Mouse (Mus musculus) thymus, postnatal 10 days (tissue): ENCODE results near the gene Trp53.
"Not testable (repeated sequence)": the region's sequence is repeated elsewhere in the genome, so short reads cannot be mapped to it uniquely, and the experiment has no call there.

Experiments used
- DNase-seq, 2 experiments: peaks; one replicate each; pipeline ENCODE4 v3.0.0; 2021; ENCODE audit warnings: low spot score in 2 of 2

The Trp53 gene

DNA sequence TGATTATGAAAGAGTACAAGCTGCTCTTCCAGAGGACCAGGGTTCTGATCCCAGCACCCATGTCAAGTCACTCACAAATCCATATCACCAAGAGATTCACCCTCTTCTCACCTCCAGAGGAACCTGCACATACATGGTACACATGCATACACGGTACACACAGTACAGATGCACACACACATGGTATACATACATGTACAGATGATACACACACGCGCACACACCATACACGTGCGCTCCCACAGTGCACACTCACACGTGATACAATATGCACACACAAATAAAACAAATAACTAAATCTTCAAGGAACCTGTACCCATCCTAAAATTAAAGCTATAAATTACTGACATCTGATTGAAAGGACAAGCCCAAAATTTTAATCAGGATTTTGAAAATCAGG, 14.7 kb downstream of the Trp53 start:
- no peak for DNase-seq

DNA sequence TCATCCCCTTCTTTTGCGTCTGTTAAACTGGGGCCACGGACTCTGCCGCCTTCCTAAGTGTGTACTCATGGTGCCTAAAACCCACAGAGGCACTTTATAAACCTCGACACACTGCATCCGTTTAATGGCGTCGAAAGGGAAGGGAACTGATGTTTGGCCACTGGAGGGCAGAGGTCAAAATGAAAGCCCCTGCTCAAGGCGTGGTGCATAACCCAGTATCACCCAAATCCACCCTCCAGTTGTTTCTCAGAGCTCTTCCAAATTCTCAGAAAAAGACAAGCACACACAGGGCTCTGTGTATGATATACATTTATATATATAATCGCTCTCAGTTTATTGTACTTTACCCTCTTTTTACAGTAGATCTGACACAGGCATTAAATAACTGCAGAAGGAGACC, 19.3 kb downstream of the Trp53 start:
- DNase-seq = no peak

DNA sequence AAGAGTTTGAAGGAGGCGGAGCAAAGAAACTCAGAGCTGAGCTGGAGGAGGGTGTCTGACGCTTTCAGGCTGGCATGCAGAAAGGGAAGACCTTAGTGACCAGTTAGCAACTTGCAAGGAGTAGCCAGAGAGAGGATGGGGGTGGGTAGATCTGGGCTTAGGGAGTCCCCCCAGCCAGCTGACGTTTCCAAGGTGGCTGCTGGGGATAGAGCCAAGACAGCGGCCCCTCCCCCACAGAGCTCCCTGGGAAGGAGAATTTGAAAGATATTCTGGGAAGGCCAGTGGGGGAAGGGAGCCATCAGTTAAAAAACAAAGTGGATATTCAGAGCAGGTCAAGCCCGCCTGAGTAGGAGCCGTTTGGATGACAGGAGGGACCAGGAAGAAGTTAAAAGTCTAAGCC, 19.9 kb downstream of the Trp53 start:
- DNase-seq = no peak

DNA sequence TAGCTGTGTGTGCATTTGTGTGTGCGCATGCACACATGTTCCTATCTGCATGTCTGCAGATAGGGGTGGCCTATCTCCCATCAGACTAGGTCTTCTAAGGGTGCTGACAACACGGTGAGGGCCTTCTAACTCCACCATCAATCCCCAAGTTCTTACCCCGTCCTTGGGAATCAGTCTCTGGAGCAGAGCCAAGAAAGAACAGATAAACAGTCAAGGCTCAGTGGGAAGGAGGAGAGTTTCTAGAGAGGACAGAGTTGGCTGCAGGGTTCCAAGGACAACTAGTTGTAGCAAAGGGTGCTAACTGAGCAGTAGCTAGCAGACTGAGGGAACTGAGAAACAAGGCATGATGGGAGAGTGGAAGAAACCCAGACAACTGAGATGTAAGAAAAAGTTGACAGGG, 21.6 kb downstream of the Trp53 start:
- no peak for DNase-seq

DNA sequence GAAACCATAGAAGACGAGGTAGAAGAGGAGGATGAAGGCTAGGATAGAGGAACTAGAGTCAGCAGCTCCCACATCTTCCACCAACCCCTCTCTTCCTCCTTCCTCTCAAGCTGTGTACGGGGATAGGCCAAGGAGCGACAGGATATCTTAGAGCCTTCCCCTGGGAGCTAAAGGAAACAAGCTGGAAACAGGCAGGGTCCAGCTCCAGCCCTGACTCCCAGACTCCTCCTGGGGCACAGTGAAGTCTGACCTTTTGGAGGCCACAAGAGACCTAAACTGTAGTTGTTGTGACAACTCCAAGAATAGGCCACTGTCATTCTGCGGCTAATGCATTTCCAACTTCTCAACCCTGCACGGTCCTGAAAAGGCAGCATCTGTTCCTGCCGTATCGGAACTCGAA, 23.4 kb downstream of the Trp53 start:
- DNase-seq = no peak

DNA sequence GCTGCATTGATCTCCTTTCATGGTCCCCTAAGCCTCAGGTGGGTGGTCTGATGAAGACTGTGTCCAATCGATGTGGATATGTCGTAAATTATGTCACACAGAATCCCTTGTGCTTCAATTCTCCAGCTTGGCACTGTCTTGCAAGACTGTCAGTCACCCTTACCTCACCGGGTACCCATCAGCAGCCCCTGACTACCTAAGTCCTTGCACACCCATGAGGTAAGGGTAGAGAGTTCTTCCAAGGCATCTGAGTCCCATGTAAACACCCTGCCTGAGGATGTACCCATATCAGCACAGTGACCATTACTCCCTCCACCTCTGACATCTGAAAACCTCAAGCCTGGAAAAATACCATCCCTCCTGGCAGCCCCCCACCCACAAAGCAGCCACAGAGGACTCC, 24.2 kb downstream of the Trp53 start:
- no peak for DNase-seq

DNA sequence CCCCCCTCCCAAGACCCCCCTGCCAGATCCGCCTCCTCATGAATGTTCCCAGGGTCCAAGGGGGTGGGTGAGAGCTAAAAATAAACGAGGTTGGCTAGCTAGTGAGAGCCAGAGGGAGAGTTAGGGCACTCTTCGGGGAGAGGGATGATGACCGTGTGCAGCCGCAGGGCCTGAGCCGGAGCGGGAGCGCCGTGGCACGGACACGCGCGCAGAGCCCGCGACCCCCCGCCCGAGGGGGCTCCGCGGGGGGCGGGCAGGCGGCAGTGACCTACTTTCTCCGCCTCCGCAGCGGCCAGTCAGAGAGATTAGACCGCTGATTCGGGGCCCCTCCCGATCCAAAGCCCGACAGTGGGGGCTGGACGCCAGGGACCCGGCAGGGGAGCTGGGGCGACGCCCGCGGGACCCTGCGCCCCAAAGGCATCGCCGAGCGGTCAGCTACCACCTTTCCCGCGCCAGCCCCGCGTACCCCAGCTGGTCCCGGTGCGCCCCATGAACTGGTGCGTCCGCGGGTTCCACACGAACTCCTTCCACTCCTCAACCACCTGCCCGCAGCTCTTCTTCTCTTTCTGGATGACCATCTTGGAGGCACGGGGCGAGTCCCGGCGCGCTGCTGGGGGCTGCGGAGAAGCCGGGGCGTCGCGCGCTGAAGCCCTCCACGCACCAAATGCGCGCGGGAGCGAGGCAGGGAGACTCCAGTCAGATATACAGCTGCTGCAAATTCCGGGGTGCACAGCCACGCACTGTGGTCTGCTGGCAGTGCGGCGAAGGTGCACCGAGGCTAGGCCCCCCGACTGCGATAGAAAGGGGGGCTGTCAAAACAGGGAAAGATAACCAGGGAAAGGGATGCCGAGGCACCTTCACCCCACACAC, 24.9 kb downstream of the Trp53 start:
- DNase-seq = peak; percentile 8 to 22

DNA sequence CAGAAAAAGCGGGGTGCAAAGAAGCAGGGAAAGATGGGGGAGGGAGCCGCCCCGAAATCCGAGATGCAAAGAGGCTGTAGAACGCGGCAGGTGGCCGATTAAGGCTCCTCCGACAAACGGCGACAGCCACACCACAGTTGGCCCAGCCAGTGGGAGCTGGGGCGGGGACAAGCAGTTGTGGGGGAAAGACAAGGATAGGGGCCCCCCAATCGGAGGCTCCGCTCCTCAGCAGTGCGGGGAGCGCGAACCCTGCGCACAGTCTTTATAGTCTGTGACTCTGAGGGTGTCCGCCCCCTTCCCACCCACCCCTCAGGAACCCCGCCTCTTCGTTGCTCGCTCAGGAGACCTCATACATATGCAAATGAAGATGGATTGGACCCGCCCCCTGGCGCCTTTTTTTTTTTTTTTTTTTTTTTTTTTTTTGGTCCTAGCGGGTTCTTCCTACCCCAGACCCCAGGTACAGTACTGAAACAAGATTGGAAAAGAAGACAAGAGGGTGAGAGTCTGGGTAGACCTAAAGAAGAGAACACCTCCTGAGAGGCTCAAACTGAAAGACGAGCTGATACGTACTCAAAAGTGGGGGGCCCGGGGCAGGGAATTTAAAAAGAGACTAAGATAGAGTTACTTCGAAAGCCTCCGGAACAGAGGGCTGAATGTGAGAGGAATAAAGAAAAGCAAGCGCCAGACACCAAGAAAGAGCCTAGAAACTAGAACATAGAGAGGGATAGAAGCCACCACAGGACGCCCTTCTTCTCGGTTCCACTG, 25.7 kb downstream of the Trp53 start, which contains the start of gene Atp1b2:
Gene Atp1b2 (minus strand): TSS at position 217 of the 765 bp plus-strand sequence.
- peak; percentile 75 to 81 for DNase-seq

DNA sequence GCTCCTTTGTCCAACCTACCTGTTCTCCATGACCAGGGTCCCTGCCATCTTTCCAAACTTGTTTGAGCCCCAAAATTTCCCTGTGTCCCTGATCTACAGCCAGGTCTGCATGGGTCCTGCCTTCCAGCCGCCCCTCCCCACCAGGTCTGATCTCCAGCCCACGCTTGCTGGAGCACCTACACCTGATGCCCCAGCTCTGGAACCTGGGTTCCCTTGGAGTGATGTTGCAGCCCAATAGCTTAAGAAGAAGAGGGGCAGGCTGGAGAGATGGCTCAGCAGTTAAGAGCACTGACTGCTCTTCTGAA, 26.3 kb downstream of the Trp53 start:
- no peak for DNase-seq

DNA sequence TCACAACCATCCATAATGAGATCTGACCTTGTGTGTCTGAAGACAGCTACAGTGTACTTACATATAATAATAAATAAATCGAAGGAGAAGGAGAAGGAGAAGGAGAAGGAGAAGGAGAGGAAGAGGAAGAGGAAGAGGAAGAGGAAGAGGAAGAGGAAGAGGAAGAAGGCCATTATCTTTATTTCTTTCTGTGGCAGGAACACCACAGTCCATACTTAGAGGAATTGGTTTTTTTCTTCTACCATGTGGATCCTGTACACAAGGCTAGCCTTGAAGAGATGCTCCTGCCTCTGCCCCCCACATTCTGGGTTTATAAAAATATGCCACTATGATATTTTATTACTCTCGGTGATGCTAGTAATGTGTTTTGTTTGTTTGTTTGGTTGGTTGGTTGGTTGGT, 26.7 kb downstream of the Trp53 start:
- no peak for DNase-seq

DNA sequence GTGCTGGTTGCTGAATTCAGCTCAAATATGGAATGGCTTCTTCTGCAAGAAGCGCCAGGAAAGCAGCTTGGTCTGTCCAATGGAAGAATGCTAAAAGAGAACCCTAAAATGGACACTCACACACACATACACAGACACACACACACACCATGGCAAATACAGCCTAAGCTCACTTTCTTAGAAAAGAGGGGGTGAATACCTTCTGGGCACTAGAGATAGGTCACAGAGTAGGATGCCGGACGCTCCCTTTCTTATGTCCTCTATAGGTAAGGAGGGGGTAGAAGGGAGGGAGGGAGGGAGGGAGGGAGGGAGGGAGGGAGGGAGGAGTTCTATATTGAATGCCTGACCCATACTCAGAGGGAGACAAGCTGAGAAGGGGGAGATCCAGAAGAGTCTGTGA, 28.4 kb downstream of the Trp53 start:
- DNase-seq = no peak

DNA sequence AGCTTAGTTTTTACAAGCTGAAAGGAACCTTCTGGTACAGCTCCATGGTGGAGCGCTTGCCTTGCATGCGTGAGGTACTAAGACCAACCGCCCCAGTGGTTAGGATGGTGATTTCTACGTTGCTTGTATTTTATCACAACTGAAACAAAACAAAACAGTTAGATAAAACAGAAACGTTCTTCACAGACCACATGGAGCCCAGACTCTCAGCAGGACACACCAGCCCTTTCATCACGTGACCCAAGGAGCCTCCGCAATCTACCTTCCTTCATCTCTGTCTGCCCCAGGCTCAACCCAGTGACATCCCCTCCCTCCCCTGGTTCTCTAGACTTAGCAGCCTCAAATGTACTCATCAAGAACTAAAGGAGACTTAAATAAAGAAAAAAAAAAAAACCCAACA, 29.3 kb downstream of the Trp53 start:
- no peak for DNase-seq

DNA sequence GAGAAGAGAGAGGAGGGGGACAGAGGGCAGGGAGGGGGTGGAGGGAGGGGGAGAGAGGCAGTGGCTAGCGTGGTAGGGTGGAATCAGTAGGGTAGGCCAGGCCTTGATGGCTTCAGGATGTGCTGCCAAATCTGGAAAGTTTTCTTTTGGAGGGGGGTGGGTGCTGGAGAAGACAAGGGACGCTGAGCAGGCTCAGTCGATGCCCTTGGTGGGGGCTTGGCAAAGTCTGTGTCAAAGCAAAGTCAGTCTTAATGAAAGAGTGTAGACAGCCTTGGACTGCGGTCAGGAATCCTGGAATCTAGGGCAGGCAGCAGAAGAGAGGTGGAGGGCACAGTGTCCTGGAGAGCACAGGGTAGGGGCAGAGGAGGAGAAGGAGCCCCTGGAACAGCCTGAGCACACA, 30.7 kb downstream of the Trp53 start:
- no peak for DNase-seq

DNA sequence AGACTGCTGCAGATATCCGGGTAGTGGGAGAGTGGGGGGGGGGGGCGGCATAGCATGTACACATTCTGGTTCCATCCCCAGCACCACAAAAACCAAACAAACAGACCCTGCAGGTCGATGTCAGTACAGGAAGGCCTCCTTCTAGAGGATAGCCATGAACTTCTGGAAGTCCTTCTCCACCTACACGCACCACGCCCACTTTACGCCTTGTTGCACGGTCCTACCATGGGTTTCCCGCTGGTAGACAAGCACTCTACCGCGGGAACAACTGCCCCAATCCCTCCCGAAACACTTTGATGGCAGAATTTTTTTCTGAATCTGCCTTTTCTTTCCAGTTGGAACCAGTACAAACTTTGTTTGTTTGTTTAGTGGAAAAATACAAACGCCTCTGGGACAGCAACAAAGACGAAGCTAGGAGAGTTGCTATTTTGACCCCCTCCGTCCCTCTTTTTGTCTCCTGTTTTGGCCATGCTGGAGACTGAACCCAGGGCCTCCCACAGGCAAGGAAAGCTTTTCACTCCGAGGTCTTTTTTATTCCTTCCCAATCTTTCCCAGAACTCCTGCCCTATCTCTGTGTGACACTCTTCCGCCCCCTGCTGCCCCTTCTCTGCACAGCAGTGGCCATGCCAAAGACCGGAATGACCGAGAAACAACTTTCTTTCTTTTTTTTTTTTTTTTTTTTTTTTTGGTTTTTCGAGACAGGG, 33.5 kb downstream of the Trp53 start:
- DNase-seq = peak; percentile 28 to 59

DNA sequence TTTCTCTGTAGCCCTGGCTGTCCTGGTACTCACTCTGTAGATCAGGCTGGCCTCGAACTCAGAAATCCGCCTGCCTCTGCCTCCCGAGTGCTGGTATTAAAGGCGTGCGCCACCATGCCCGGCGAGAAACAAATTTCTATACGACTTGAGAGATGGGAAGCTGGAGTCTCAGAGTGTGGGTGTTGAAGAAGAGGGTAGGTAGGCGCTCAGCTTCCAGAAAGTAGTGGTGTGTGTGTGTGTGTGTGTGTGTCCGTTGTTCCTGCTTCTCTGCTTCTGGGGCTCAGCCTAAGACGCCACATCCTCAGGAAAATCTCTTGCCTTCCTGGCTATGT, 34.1 kb downstream of the Trp53 start:
- not testable (repeated sequence) for DNase-seq

DNA sequence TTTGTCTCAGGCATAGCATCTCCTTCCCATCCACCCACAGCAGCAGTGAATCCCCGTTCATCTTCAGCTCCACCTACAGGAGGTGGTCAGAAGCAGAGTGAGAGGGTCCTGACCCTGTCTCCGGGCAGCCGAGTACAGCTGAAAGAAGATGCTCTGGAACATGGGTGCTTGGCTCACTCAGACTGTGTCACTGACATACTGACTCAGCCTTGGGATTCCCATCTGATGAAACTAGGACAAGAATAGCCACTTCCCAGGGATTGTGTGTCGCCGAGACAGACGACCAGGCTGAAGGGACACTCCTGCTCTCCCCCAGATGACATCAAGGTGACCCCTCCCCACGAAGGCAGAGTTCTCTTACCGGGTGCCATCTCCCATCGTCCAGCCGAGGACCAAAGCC, 36.6 kb downstream of the Trp53 start:
- no peak for DNase-seq

DNA sequence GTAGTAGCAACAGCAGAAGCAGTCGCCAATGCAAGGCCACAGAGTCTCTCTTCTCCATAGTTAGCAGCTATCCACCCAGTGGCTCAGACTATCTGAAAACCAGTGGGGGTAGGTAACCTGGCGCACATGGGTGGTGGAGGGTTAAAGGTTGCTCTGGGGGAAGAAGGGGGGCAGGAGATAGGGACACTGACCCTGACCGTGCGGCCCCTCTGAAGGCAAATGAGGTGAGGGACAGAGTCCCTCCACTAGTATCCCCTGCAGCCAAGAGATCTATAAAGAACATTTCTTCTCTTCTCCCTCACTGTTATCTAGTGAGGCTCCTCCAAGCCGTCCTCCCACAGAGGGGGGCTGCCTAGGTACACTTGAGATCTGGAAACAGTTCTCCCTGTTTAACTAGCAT, 37.6 kb downstream of the Trp53 start, which contains the start of gene Shbg:
Gene Shbg (minus strand): TSS at position 101 of the 400 bp plus-strand sequence.
- no peak for DNase-seq

DNA sequence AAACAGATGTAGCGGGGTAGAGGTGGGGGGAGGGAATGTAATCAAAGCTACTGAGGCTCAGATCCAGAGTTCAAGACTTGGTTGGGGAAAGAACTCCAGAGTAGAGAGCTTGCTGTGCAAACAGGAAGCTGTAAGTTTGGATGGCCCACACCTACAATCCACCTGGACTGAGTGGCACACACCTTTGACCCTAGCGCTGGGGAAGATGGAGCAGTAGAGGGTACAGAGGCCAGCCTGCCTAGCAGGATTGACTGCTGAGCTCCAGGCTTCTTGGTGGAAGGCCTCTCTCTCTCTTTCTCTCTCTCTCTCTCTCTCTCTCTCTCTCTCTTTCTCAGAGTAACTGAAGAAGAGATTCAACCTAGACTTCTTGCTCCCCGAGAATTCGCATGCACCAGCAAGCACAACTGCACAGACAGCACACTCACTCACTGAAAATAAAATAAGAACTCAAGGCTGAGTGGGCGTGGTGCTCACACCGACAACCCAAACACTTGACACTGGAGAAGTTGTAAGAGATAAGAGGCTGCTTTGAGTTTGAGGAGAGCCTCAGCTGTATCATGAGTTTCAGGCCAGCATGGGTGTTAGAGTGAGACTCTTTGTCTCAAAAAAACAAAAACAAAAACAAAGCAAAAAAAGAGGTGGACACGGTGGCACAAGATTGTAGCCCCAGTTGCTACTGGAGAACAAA, 40.4 kb downstream of the Trp53 start:
- no peak for DNase-seq

DNA sequence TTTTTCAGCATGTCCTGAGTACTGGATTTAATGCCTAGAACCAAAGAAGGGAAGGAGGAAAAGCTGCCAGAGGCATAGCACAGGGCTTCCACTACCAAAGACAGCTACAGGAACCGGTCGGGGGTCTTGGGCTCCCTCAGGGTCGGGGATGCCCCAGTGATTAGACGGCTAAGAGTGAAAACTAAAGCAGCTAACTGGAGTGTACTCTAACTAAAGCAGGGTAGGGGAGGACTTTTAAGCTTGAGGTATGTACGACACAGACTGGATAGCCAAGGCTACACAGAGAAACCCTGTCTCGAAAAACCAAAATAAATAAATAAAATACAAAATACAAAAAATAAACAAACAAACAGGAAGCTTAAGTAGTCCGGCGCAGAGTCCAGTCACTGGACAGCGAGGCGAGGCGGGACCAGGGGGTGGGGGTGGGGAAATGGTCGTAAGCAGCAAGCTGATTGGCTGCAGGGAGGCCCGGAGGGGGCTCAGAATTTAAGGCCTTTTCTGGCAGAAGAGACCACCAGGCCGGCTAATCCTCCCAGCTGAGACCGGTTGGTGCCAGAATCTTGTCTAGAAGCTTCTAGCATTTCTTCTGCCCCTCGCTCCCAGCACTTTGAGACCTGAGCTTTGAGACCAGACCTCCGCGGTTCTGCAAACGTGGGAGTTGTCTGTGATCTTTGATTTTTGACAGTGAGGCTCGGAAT, 41.6 kb downstream of the Trp53 start, which contains the start of gene Sat2:
Gene Sat2 (plus strand): TSS at position 454 of the 698 bp plus-strand sequence.
- DNase-seq = no peak

DNA sequence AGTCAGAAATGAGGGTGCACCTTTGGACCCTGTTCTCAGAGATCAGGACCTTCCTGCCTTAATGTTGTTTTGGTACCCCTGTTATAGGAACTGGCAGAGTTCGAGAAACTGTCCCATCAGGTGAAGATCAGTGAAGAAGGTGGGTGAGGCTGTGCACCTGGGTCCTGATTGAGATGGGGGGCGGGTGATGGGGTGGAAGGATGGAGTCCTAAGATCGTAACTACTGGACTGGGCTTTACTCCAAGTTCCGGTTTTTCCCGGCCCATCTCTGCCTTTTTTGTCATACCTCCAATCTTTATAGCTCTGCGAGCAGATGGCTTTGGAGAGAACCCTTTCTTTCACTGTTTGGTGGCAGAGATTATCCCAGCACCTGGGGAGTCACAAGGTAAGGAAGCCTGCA, 42.2 kb downstream of the Trp53 start:
- no peak for DNase-seq

DNA sequence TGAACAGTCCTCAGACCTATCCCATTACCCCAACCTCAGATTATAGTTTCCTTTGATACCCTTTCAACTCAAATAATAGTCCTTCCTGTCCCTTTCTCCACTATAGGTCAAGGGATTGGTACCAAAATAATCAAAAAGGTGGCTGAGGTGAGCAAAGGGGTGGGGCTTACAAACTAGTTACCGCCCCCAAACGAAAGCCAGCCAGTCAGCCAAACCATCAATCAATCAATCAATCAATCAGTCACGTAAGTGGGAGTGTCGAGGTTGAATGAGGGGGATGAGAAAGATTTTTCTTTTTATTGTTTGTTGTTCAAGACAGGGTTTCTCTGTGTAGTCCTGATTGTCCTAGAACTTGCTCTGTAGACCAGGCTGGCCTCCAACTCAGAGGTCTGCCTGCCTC, 42.8 kb downstream of the Trp53 start:
- no peak for DNase-seq
